Mouse (Mus musculus): ENCODE measurements around the gene Zpbp2. TPM values are rescaled to one million over a fixed set of nuclear protein-coding genes. Genes with fewer than 3 reads are reported as not detected.
A peak's percentile ranks its signal among the peaks of the same experiment; 100 is the strongest.

Zpbp2 gene
- not detected in 2 replicates for polyA plus RNA-seq (2016; fragmentation: Nextera tagmentation; extraction: Ambion mirVana)

DNA sequence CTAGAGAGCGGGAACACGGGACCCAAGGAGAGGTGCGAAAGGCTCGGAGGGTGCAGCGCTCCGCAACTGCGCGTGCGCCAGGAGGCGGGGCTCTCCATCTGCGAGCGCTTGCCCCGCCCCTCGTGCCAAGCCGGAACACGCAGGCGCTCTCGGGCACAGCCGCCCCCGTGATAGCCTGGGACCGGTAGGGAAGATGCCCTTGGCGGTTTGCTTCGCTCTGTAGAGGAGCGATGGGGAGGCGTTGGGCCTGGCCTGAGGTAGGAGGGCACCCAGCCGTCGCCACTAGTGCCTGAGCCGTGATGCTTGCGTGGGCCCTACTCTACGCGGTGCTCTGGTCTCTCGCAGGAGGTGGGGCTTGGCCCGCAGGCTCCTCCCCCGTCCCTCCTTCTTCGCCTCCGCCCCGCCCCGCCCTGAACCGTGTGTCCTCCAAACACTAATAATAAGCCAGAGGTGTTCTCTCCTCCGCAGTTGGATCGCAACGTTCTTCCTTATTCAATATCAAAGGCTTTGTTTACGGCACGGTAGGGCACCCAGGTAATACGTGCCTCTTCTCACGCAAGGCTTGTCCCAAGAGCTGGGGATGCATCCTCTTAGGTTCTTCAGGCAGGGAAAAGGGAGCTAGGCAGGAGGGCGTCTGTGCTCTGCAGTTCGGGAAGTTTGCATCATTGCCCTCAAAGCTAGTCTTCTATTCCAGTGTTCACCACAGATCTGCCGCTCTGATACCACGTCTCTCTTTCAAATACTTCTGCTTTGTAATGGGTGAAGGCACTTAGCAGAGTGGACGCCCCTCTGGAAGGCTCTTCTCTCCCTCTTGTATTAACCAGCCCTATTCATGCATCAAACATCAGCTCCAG is at the start of gene Zpbp2:
Gene Zpbp2 (plus strand): TSS at position 123 of the 854 bp plus-strand sequence.
- no peaks in the 10 kb centered on the region for H3K9me3 ChIP-seq
- H3K27me3 ChIP-seq, result peaks cover 42% of the 10 kb centered on the region
- peak within 1 kb of the TSS; percentile 71 for H3K4me3 ChIP-seq
- H3K9ac ChIP-seq, result peak within 1 kb of the TSS; percentile 55
- H3K4me1 ChIP-seq, result no peaks in the 10 kb centered on the region
- H3K36me3 ChIP-seq, result no peaks in the 10 kb centered on the region
- peak within 1 kb of the TSS; percentile 31; the same call in 1 of the 2 replicates for H3K27ac ChIP-seq
- ATAC-seq (ENCODE audit: insufficient number of reproducible peaks, insufficient read depth, low FRiP score, low TSS enrichment), result peak; percentile 97
- WGBS, result under 1% methylated on average over 51 of the region's 51 CpGs
- H3K4me2 ChIP-seq (replicated peaks), result peak within 1 kb of the TSS; percentile 69

DNA sequence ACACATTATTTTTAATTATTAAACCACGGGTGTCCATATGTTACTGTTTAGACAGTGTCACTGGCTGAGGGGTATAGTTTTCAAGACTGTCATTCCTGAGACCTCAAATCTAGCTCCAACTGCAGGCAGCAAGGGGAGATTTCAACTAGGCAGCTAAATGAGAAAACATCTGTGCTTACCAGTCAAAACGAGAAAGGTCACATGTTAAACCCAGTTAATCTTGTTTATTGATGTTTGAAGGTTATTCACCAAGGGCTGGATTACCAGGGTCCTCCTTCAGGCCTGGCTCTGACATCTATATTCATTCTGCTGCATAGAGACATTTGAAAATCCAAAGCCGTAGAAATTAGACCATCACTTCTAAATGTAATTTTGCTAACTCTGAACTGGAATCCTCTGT is 46.0 kb upstream of the Zpbp2 start:
- ATAC-seq (ENCODE audit: insufficient number of reproducible peaks, insufficient read depth, low FRiP score, low TSS enrichment), result no peak
- WGBS, result 51% methylated on average over 3 of the region's 3 CpGs

DNA sequence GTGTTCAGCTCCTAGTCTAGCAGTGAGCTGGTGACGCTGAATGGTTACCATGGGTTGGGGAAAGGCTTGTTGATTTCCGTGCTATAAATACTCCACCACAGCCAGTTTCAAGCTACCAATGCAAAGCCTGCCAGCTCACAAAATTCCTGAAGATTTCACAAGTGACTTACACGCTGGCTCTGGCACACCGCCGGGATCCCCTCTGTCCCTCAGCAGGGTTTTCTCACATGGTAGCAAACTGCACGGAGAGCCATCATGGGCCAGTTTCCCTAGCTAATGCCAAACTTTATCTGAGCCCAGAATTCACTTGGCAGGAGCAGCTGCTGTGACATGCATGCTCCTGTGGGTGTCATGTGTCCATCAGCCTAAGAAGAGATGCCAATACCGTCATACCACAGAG is 41.5 kb upstream of the Zpbp2 start:
- Histone ChIP-seq H3K9ac (no peak overlapping the region), H3K9me3 (no peaks in the 10 kb centered on the region), H3K4me3 (no peak overlapping the region), H3K36me3 (no peaks in the 10 kb centered on the region), H3K27me3 (no peaks in the 10 kb centered on the region), H3K4me1 (no peaks in the 10 kb centered on the region), H3K4me2 (replicated peaks) (no peak overlapping the region), H3K27ac (no peak overlapping the region)
- no peak for ATAC-seq (ENCODE audit: insufficient number of reproducible peaks, insufficient read depth, low FRiP score, low TSS enrichment)
- 76% methylated on average over 7 of the region's 7 CpGs for WGBS

More for the DNA sequence above, 46.0 kb upstream of the Zpbp2 start:
- no peaks in the 10 kb centered on the region for H3K9me3 ChIP-seq
- no peak overlapping the region for H3K9ac ChIP-seq
- H3K4me3 ChIP-seq, result no peak overlapping the region
- no peak overlapping the region for H3K4me2 ChIP-seq (replicated peaks)
- no peaks in the 10 kb centered on the region for H3K27me3 ChIP-seq
- H3K36me3 ChIP-seq, result no peaks in the 10 kb centered on the region
- no peak overlapping the region for H3K27ac ChIP-seq
- no peaks in the 10 kb centered on the region for H3K4me1 ChIP-seq

DNA sequence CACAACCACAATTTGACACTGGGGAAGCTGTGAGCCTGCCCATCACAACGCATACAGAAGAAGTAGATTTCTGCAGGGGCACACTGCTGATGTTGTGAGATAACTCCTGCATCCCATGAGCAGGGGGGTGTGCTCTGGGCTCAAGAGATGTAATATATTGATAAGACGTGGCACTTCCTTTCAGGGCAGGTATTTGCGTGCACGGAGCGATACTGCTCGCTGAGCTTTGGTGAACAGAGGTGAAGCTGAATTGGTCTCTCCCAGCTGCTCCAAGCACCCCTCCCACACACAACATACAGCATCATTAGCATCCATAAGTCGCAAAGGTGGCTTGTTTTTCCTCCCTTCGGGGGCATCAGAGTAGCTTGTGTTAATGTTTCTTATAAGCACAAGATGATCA is 40.8 kb upstream of the Zpbp2 start:
- H3K27me3 ChIP-seq, result no peaks in the 10 kb centered on the region
- WGBS, result 79% methylated on average over 8 of the region's 8 CpGs
- H3K9me3 ChIP-seq, result no peaks in the 10 kb centered on the region
- H3K9ac ChIP-seq, result no peak overlapping the region
- H3K4me1 ChIP-seq, result no peaks in the 10 kb centered on the region
- H3K4me2 ChIP-seq (replicated peaks), result no peak overlapping the region
- H3K36me3 ChIP-seq, result no peaks in the 10 kb centered on the region
- no peak overlapping the region for H3K27ac ChIP-seq
- H3K4me3 ChIP-seq, result no peak overlapping the region
- no peak for ATAC-seq (ENCODE audit: insufficient number of reproducible peaks, insufficient read depth, low FRiP score, low TSS enrichment)

DNA sequence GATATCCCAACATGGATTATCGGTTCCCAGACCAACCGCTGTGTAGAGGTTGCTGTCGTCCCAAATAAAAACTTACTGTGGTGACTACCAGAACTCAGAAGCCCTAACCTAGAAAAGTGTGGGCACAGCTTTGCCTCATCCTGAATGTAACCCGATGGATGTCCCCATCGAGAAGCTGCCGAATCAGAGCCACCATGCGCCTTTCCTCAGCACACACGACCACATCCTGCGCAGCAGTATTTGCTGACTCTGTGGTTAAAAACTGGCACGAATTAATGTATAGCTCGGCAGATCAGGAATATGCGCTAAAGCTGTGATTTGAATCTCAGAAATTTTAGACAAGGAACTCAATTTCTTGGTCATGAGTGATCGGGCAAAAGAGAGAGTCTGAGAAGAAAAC is 38.0 kb upstream of the Zpbp2 start:
- no peaks in the 10 kb centered on the region for H3K27me3 ChIP-seq
- no peak overlapping the region for H3K27ac ChIP-seq
- H3K36me3 ChIP-seq, result no peaks in the 10 kb centered on the region
- no peaks in the 10 kb centered on the region for H3K9me3 ChIP-seq
- no peaks in the 10 kb centered on the region for H3K4me1 ChIP-seq
- WGBS, result 94% methylated on average over 13 of the region's 13 CpGs
- no peak overlapping the region for H3K4me3 ChIP-seq
- no peak for ATAC-seq (ENCODE audit: insufficient number of reproducible peaks, insufficient read depth, low FRiP score, low TSS enrichment)
- no peak overlapping the region for H3K4me2 ChIP-seq (replicated peaks)
- no peak overlapping the region for H3K9ac ChIP-seq

- no peak for ATAC-seq (ENCODE audit: insufficient number of reproducible peaks, insufficient read depth, low FRiP score, low TSS enrichment)
- H3K27ac ChIP-seq, result no peak overlapping the region
- no peak overlapping the region for H3K9ac ChIP-seq
- no peak overlapping the region for H3K4me3 ChIP-seq
- no peaks in the 10 kb centered on the region for H3K4me1 ChIP-seq
- no peak overlapping the region for H3K4me2 ChIP-seq (replicated peaks)
- H3K36me3 ChIP-seq, result no peaks in the 10 kb centered on the region
- H3K27me3 ChIP-seq, result no peaks in the 10 kb centered on the region
- H3K9me3 ChIP-seq, result no peaks in the 10 kb centered on the region
- 82% methylated on average over 6 of the region's 6 CpGs for WGBS
These were observed 37.5 kb upstream of the Zpbp2 start for GRCm38 (mm10) chr11:98513356-98513936.

GRCm38 (mm10) chr11:98520468-98520867 is 30.4 kb upstream of the Zpbp2 start:
- no peak overlapping the region for H3K9ac ChIP-seq
- H3K27ac ChIP-seq, result no peak overlapping the region
- no peaks in the 10 kb centered on the region for H3K9me3 ChIP-seq
- no peaks in the 10 kb centered on the region for H3K36me3 ChIP-seq
- ATAC-seq (ENCODE audit: insufficient number of reproducible peaks, insufficient read depth, low FRiP score, low TSS enrichment), result no peak
- H3K4me3 ChIP-seq, result no peak overlapping the region
- H3K27me3 ChIP-seq, result no peaks in the 10 kb centered on the region
- H3K4me1 ChIP-seq, result peaks cover 5% of the 10 kb centered on the region; the same call in 1 of the 2 replicates
- no peak overlapping the region for H3K4me2 ChIP-seq (replicated peaks)
- WGBS, result 19% methylated on average over 10 of the region's 10 CpGs

GRCm38 (mm10) chr11:98525140-98525539 is 25.8 kb upstream of the Zpbp2 start:
- H3K4me2 ChIP-seq (replicated peaks), result no peak overlapping the region
- no peak for ATAC-seq (ENCODE audit: insufficient number of reproducible peaks, insufficient read depth, low FRiP score, low TSS enrichment)

DNA sequence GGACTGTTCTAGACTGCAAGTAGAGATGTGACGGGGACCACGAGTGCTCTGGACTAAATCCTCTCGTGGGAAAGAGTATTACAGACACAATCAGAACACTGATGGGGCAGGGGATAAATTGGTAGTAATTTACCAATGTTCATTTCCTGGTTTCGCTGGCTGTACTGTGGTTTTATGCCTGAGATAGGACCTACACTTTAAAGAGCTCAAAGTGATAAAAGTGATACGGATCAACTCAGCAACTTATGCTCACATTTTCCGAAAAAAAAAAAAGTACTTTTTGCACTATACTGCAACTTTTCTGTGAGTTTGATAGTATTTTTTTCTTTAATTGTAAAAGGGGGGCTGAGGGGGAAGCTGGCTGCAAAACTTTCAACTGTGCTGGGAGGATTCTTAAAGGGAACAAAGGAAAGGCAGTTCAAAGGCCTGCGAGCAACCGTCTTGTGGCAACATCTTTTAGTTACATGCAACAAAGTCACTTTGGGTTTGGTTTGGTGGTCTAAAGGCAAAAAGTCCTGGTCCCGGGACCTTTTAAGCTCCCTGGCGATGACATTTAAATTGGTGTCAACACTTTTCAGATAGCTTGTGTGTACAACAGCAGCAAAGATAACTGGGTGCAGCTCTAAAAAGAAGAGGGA is 24.0 kb upstream of the Zpbp2 start:
- WGBS, result 77% methylated on average over 10 of the region's 10 CpGs
- ATAC-seq (ENCODE audit: insufficient number of reproducible peaks, insufficient read depth, low FRiP score, low TSS enrichment), result no peak
- no peaks in the 10 kb centered on the region for H3K27me3 ChIP-seq

More at GRCm38 (mm10) chr11:98525140-98525539, 25.8 kb upstream of the Zpbp2 start:
- Histone ChIP-seq H3K27ac (no peak overlapping the region), H3K4me1 (peaks cover 5% of the 10 kb centered on the region; the same call in 1 of the 2 replicates), H3K36me3 (no peaks in the 10 kb centered on the region), H3K4me3 (no peak overlapping the region), H3K27me3 (no peaks in the 10 kb centered on the region), H3K9me3 (no peaks in the 10 kb centered on the region), H3K9ac (no peak overlapping the region)
- 57% methylated on average over 4 of the region's 4 CpGs for WGBS

GRCm38 (mm10) chr11:98537480-98538034 is 13.3 kb upstream of the Zpbp2 start:
- no peak for ATAC-seq (ENCODE audit: insufficient number of reproducible peaks, insufficient read depth, low FRiP score, low TSS enrichment)
- H3K27ac ChIP-seq, result no peak overlapping the region
- peaks cover 16% of the 10 kb centered on the region for H3K27me3 ChIP-seq
- no peaks in the 10 kb centered on the region for H3K36me3 ChIP-seq
- no peaks in the 10 kb centered on the region for H3K9me3 ChIP-seq
- no peak overlapping the region for H3K9ac ChIP-seq
- H3K4me1 ChIP-seq, result no peaks in the 10 kb centered on the region
- H3K4me2 ChIP-seq (replicated peaks), result no peak overlapping the region
- no peak overlapping the region for H3K4me3 ChIP-seq

More for the DNA sequence above, 24.0 kb upstream of the Zpbp2 start:
- H3K4me1 ChIP-seq, result no peaks in the 10 kb centered on the region
- H3K4me3 ChIP-seq, result no peak overlapping the region
- H3K36me3 ChIP-seq, result no peaks in the 10 kb centered on the region
- no peaks in the 10 kb centered on the region for H3K9me3 ChIP-seq
- no peak overlapping the region for H3K27ac ChIP-seq
- no peak overlapping the region for H3K4me2 ChIP-seq (replicated peaks)
- no peak overlapping the region for H3K9ac ChIP-seq

- Histone ChIP-seq H3K4me2 (replicated peaks) (no peak overlapping the region), H3K9ac (no peak overlapping the region), H3K9me3 (no peaks in the 10 kb centered on the region), H3K36me3 (no peaks in the 10 kb centered on the region), H3K27ac (no peak overlapping the region), H3K4me3 (no peak overlapping the region), H3K4me1 (peaks cover 1% of the 10 kb centered on the region; the same call in 1 of the 2 replicates), H3K27me3 (peaks cover 25% of the 10 kb centered on the region)
- WGBS, result 80% methylated on average over 5 of the region's 5 CpGs
- ATAC-seq (ENCODE audit: insufficient number of reproducible peaks, insufficient read depth, low FRiP score, low TSS enrichment), result no peak
These were observed 10.6 kb upstream of the Zpbp2 start for GRCm38 (mm10) chr11:98540319-98540718.
